Mouse (Mus musculus): Measurements from ENCODE around the gene Gpt2.

DNA sequence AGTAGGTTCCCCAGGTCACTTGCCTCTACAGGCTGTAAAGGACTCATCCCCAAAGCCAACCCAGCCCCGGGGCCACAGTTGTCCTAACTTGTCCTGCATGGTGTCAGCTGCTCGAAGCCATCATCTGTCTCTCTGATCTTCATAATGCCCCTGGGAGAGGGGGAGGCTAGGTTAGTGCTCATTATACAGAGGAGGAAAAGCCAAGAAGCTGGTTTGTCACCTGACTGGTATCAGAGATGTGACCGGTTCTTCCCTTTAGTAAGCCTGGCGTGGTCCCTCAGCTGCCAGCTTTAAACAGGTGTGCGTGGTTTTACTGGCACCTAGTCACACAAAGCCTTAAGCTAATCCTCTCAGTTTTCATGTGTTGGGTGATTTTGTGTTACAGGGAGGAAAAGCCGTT lies 12.3 kb downstream of the Gpt2 start:
- TF ChIP-seq EP300 (IDR thresholded peaks at IDR 0.05; ENCODE audit: low read depth), result no peak
- TF ChIP-seq CTCF (IDR thresholded peaks at IDR 0.05; ENCODE audit: low read depth), result no peak

All from liver, embryonic 14.5 days (tissue).